Mouse (Mus musculus): ENCODE results near the gene Slco2a1. TPM values are rescaled to one million over a fixed set of nuclear protein-coding genes. Genes with fewer than 3 reads are reported as not detected.

The Slco2a1 gene
- total RNA-seq (2023), result 1 to 10 TPM in 1 of 2 experiments, under 1 TPM in 1; 0.71 to 1.2 TPM

GRCm38 (mm10) chr9:102988462-102988861 is at the start of gene Slco2a1:
Slco2a1 (plus strand) TSS chr9:102988712.

GRCm38 (mm10) chr9:103111621-103112470 is 123.3 kb downstream of the Slco2a1 start, which contains the start of gene Rab6b:
Rab6b (plus strand) TSS chr9:103111787.

Other genes with a start within 250 kb of the Slco2a1 start
- gene Ryk, start 153.8 kb upstream of the Slco2a1 start, total RNA-seq (2023), result 1 to 10 TPM; 1.0 to 1.1 TPM
- gene Rab6b, start 123.1 kb downstream of the Slco2a1 start, total RNA-seq (2023), result 1 to 10 TPM in 1 of 2 experiments, under 1 TPM in 1; 0.79 to 1.3 TPM
- 10 to 100 TPM; 15.0 to 17.3 TPM for gene Srprb, start 213.4 kb downstream of the Slco2a1 start, total RNA-seq (2023)
- 1 to 10 TPM in 1 of 2 experiments, not detected in 1; 9.0 TPM for gene Gm20425, start 241.6 kb downstream of the Slco2a1 start, total RNA-seq (2023)
- 100 to 1,000 TPM; 657 to 970 TPM for gene Trf, start 241.7 kb downstream of the Slco2a1 start, total RNA-seq (2023)

Measured in monocyte, adult 59 days (primary cell).